Mouse (Mus musculus) left cerebral cortex, adult 18-20 months (tissue): ENCODE results near the gene Ext2. TPM values are rescaled to one million over a fixed set of nuclear protein-coding genes. Genes with fewer than 3 reads are reported as not detected.

Experiments
- DNase-seq, 2 experiments: peaks; one replicate each; pipeline ENCODE4 v3.0.0; 2021 to 2022; ENCODE audit warnings: low spot score in 2 of 2, mixed read lengths in 1 of 2
- total RNA-seq, 2 experiments: library from RNA; stranded (reverse); gene quantifications; 2 replicates each; pipeline ENCODE4 v1.2.3; 2021

Ext2 gene
- total RNA-seq, 2 experiments from 2014 or later = 54.5 to 55.2 TPM

- DNase-seq = peak in 1 of 2 experiments; percentile 22
Measured at GRCm38 (mm10) chr2:93744346-93745229, 77.8 kb downstream of the Ext2 start.

GRCm38 (mm10) chr2:93741700-93742099 lies 80.7 kb downstream of the Ext2 start:
- no peak for DNase-seq

- no peak for DNase-seq
Measured at GRCm38 (mm10) chr2:93739044-93739569, 83.3 kb downstream of the Ext2 start.

- no peak for DNase-seq
Measured at GRCm38 (mm10) chr2:93737146-93737545, 85.2 kb downstream of the Ext2 start.

GRCm38 (mm10) chr2:93732658-93733057 lies 89.7 kb downstream of the Ext2 start:
- DNase-seq = no peak

GRCm38 (mm10) chr2:93729585-93729984 lies 92.8 kb downstream of the Ext2 start:
- no peak for DNase-seq

GRCm38 (mm10) chr2:93723138-93723744 lies 99.1 kb downstream of the Ext2 start:
- no peak for DNase-seq

GRCm38 (mm10) chr2:93720956-93721355 lies 101.4 kb downstream of the Ext2 start:
- DNase-seq = no peak

- DNase-seq = no peak
Measured at GRCm38 (mm10) chr2:93719792-93720675, 102.3 kb downstream of the Ext2 start.

GRCm38 (mm10) chr2:93713267-93713666 lies 109.1 kb downstream of the Ext2 start:
- DNase-seq = no peak

- no peak for DNase-seq
Measured at GRCm38 (mm10) chr2:93711460-93711859, 110.9 kb downstream of the Ext2 start.

GRCm38 (mm10) chr2:93709696-93710095 lies 112.7 kb downstream of the Ext2 start:
- no peak for DNase-seq

- DNase-seq = no peak
Measured at GRCm38 (mm10) chr2:93709241-93709640, 113.1 kb downstream of the Ext2 start.

- DNase-seq = no peak
Measured at GRCm38 (mm10) chr2:93706825-93707224, 115.5 kb downstream of the Ext2 start.

GRCm38 (mm10) chr2:93706407-93706806 lies 116.0 kb downstream of the Ext2 start:
- DNase-seq = no peak

GRCm38 (mm10) chr2:93704195-93704594 lies 118.2 kb downstream of the Ext2 start:
- DNase-seq = no peak

- DNase-seq = no peak
Measured at GRCm38 (mm10) chr2:93702936-93703926, 119.1 kb downstream of the Ext2 start.

GRCm38 (mm10) chr2:93699346-93699745 lies 123.0 kb downstream of the Ext2 start:
- DNase-seq = no peak

GRCm38 (mm10) chr2:93696181-93696641 lies 126.2 kb downstream of the Ext2 start:
- no peak for DNase-seq

GRCm38 (mm10) chr2:93693101-93693500 lies 129.3 kb downstream of the Ext2 start:
- DNase-seq = no peak
